Mouse (Mus musculus) small intestine, adult 2 months (tissue): ENCODE data around the gene Rpp14. TPM values are rescaled to one million over a fixed set of nuclear protein-coding genes. Genes with fewer than 3 reads are reported as not detected.
A peak's percentile ranks its signal among the peaks of the same experiment; 100 is the strongest.

Experiments
- H3K27ac ChIP-seq: fragments of 200-500 bp; 2 replicates; pipeline ENCODE4 v1.5.1; 2012; ENCODE audit warnings: low read depth, low read length, control low read depth, inconsistent platforms; ENCODE audit not compliant: insufficient read depth
- H3K27me3 ChIP-seq: fragments of 200-500 bp; 2 replicates; pipeline ENCODE4 v1.6.1; 2012; ENCODE audit warnings: mild to moderate bottlenecking, moderate library complexity, low read length, inconsistent platforms; ENCODE audit not compliant: control insufficient read depth, insufficient read depth
- H3K36me3 ChIP-seq: fragments of 200-500 bp; 2 replicates; pipeline ENCODE4 v1.6.1; 2012; ENCODE audit warnings: mild to moderate bottlenecking, low read length, control low read depth, inconsistent platforms; ENCODE audit not compliant: control insufficient read depth, insufficient read depth
- H3K4me1 ChIP-seq: fragments of 200-500 bp; 2 replicates; pipeline ENCODE4 v1.6.1; 2012; ENCODE audit warnings: low read length, inconsistent platforms, mixed read lengths; ENCODE audit not compliant: control insufficient read depth, insufficient read depth, insufficient read length
- H3K4me3 ChIP-seq: fragments of 200-500 bp; 2 replicates; pipeline ENCODE4 v1.5.1; 2012; ENCODE audit warnings: low read depth, mild to moderate bottlenecking, control low read depth, inconsistent platforms, low read length, moderate library complexity
- CTCF ChIP-seq: fragments of 200-500 bp; IDR thresholded peaks from 2 replicates; pipeline ENCODE4 v1.5.1; 2012; ENCODE audit warnings: low read depth, mild to moderate bottlenecking, control low read depth, inconsistent platforms, low read length, moderate library complexity, mixed read lengths; ENCODE audit not compliant: insufficient replicate concordance, insufficient read length; ENCODE audit errors: extremely low read depth
- POLR2A ChIP-seq: fragments of 200-500 bp; IDR thresholded peaks from 2 replicates; pipeline ENCODE4 v1.6.1; 2012; ENCODE audit warnings: low read depth, mild to moderate bottlenecking, control low read depth, inconsistent platforms, low read length, moderate library complexity
- WGBS: fragments of 180-500 bp; shearing (Covaris S2); methylation state at CpG from one replicate; pipeline ENCODE4 v1.1.7; 2018; 5-methylcytosine and 5-hydroxymethylcytosine counted together
- polyA plus RNA-seq: library from polyadenylated mRNA; depleted of rRNA; stranded (reverse); fragments of >200 nt; gene quantifications from 2 replicates; pipeline ENCODE4 v1.2.3, GENCODE M21; 2012

Rpp14 gene
- polyA plus RNA-seq, 1 experiment: 1.4 TPM

DNA sequence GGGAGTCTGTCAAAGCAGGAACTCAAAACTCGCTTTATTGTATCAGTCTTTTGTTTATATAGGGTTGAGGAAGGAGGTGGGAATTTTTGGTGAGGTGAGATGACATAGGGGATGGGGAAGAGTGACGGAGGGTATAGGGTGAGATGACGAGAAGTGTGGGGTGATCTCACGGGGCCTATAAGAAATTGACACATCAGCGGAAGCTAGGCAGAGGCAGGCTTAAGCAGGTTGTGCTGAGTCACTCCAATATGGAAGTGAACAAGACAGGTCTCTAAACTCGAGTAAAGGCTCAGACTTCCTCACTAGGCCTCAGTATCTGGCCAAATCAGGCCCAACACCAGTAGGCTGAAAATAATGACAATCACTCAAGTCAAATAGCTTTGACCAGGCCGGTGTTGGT, 20.2 kb upstream of the Rpp14 start:
- Histone ChIP-seq H3K4me1 (no peaks in the 10 kb centered on the region), H3K27ac (no peak overlapping the region), H3K36me3 (peaks cover 6% of the 10 kb centered on the region), H3K4me3 (no peak overlapping the region), H3K27me3 (no peaks in the 10 kb centered on the region)
- 92% methylated on average over 7 of the region's 7 CpGs for WGBS
- TF ChIP-seq POLR2A (no peak), CTCF (no peak)

DNA sequence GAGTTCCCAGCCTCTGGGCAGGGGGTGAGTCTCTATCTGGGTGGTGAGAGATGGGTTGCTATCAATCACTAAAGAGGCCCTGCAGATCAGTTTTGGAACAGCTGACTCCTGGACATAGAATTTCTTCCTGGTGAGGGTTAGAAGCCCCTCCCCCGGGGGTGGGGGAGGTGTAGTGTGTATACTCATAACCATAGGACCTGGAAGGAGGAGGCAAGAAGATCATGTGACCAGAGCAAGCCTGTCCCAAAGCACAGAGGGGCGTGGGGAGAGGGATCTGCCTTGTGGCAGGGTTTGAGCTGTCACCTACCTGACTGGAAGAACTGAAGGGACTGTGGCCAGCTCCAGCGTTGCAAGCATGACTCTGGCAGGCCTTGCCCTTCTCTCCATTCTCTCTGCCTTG, 18.1 kb upstream of the Rpp14 start:
- Histone ChIP-seq H3K4me1 (no peaks in the 10 kb centered on the region), H3K27me3 (no peaks in the 10 kb centered on the region), H3K36me3 (no peaks in the 10 kb centered on the region), H3K27ac (no peak overlapping the region), H3K4me3 (no peak overlapping the region)
- 32% methylated on average over 3 of the region's 3 CpGs for WGBS
- TF ChIP-seq POLR2A: no peak
- no peak for TF ChIP-seq CTCF

DNA sequence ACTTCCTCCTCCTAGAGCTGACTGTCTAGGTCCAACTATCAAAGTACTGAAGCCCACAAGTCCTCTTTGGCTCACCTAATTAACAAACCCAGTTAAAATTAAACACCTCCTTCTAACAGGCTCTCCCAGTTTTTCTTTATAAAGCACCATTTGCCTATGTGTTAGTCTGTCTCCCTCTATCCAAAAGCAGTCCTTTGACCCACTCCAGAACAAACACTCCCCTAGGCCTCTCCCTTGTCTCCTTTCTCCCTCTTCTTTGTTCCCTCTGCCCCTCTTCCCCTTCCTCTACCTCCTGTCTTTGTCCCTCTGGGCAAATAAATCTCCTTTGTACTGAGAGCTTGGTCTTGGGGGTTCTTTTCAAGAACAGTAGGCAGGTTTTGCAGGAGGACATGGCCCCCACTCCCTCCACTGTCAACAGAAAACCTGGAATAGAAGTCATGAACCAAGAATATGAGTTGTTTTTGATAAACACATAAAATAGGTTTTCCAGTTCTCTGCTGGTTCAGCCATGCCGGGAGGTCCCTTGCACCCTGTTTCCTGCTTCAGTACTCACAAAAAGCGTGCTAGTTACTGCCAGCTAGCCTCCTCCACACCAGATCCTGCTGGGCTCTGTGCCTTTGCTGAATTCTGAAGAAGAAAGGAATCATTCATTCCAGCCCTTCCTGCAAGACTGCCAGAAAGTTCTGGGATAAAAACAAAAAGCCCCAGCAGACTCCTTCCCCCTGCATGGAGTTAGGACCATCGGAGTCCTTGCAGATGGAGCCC, 17.4 kb upstream of the Rpp14 start:
- Histone ChIP-seq H3K4me3 (no peak overlapping the region), H3K27ac (no peak overlapping the region), H3K27me3 (no peaks in the 10 kb centered on the region), H3K4me1 (no peaks in the 10 kb centered on the region), H3K36me3 (no peaks in the 10 kb centered on the region)
- TF ChIP-seq CTCF: no peak
- TF ChIP-seq POLR2A: no peak
- WGBS: 76% methylated on average over 3 of the region's 3 CpGs

DNA sequence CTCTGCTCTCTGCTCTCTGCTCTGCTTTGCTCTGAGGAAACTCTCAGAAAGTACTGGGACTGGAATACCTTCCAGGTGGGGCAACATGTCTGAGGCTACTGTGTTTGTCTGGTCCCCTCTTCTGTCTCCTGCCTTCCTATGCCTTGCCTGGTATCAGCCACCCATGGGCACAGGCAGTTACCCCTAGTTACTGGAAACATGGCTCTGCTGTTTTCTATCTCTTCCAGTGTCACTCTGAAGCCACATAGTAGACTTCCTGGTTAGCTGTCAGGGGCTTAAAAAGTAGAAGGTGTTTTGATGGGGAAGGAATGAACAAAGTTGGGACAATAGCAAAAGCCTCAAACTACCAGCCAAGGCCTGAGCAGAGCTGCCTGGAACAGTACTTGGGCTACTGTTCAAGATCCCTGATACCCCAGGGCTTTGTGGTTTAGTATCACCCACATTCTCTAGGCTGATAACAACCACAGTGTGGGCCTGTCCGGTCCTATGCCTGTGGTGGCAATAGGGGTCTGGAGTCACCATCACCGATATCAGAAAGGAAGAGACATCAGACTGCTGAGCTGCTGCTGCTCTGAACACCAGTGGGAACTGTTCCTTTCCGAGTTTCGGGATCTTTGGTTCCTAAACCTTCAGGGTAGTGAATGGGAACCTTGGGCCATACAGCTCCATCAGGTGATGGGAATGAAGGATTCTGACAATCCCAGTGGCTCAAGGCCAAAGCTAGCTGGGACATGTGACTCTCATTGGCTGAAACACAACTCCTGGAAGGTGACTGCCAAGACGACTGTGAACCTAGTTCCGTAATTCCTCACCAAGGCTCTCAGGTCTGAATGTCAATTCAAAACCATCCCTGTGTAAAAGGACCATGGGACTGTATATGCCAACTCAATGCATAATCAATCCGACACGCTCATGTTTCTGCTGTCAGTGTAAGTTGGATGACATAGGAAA, 16.1 kb upstream of the Rpp14 start:
- Histone ChIP-seq H3K27me3 (no peaks in the 10 kb centered on the region), H3K4me3 (no peak overlapping the region), H3K4me1 (no peaks in the 10 kb centered on the region), H3K27ac (no peak overlapping the region), H3K36me3 (no peaks in the 10 kb centered on the region)
- no peak for TF ChIP-seq CTCF
- TF ChIP-seq POLR2A: no peak
- WGBS: 83% methylated on average over 8 of the region's 8 CpGs

DNA sequence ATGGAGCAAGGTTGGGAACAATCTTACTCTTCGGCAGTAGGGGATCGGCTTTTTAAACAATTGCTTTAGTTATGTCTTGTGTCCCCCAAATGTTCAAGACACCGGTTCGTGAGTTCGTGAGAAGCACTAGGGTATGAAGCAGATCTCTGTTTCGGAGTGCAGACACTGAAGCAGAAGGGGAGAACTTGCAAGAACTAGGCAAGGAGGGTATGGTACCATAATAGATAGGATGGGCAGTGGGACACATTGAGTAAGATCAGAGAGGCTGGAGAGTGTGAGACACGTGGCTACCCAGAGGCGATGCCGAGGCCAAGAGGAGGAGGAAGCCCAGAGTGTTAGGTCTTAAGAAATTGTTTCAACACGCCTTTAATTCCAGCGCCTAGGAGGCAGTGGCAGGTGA, 551 bp downstream of the Rpp14 start:
- TF ChIP-seq POLR2A (no peak), CTCF (no peak)

DNA sequence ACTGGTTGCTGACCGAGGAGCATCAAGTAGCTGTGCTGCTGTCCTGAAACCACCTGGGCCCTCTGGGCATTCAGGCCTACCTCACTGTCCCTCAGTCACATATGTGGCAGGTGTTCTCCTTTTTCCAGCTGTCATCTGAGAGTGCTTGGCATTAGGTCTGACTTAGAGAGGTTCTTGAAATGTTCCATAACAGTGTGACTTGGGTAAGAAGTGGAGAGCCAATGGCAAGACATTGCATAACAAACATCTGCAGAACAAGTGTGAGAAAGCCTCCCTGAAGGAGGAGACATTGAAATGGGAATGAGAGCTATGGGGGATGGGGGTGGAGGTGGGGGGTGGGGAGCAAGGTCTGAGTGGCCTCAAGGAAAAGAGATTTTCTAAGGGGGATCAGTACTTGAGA, 2.8 kb downstream of the Rpp14 start:
- Histone ChIP-seq H3K36me3 (peaks cover 27% of the 10 kb centered on the region), H3K4me3 (no peak overlapping the region), H3K27me3 (no peaks in the 10 kb centered on the region), H3K4me1 (peaks cover 2% of the 10 kb centered on the region; the same call in 1 of the 2 replicates), H3K27ac (no peak overlapping the region)
- TF ChIP-seq POLR2A: no peak
- TF ChIP-seq CTCF: no peak
- 91% methylated on average over 1 of the region's 1 CpGs for WGBS

More for the DNA sequence above, 551 bp downstream of the Rpp14 start:
- Histone ChIP-seq H3K4me1 (peaks cover 2% of the 10 kb centered on the region; the same call in 1 of the 2 replicates), H3K36me3 (peaks cover 15% of the 10 kb centered on the region), H3K27me3 (no peaks in the 10 kb centered on the region), H3K4me3 (peak overlapping the region; percentile 82), H3K27ac (peak overlapping the region; percentile 98)
- 1% methylated on average over 11 of the region's 11 CpGs for WGBS

DNA sequence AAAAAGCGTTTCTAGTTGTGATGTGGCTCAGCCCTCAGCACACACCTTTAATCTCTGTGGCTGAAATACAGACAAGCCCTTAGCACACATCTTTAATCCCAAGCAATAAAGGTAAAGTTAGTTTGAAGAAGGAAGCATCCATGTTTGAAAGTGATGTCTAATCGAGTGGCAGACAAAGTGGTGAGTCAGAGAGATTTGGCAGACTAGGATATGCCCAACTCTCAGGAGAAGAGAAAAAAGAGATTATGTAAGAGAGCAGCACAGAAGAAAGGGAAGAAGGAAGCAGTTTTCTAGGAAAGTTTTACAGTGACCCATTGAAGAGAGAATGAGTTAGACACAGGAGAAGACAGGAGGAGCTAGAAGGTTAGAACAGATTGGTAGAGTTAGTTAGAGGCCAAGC, 8.8 kb downstream of the Rpp14 start:
- Histone ChIP-seq H3K36me3 (peaks cover 29% of the 10 kb centered on the region), H3K4me1 (peaks cover 6% of the 10 kb centered on the region), H3K27ac (no peak overlapping the region), H3K4me3 (no peak overlapping the region), H3K27me3 (no peaks in the 10 kb centered on the region)
- WGBS: 72% methylated on average over 2 of the region's 2 CpGs
- TF ChIP-seq POLR2A (no peak), CTCF (no peak)
